Mouse (Mus musculus): ENCODE results near the gene Nap1l4. TPM values are rescaled to one million over a fixed set of nuclear protein-coding genes. Genes with fewer than 3 reads are reported as not detected.

Gene Nap1l4
- total RNA-seq, 2 experiments from 2014 or later = 191 to 200 TPM

DNA sequence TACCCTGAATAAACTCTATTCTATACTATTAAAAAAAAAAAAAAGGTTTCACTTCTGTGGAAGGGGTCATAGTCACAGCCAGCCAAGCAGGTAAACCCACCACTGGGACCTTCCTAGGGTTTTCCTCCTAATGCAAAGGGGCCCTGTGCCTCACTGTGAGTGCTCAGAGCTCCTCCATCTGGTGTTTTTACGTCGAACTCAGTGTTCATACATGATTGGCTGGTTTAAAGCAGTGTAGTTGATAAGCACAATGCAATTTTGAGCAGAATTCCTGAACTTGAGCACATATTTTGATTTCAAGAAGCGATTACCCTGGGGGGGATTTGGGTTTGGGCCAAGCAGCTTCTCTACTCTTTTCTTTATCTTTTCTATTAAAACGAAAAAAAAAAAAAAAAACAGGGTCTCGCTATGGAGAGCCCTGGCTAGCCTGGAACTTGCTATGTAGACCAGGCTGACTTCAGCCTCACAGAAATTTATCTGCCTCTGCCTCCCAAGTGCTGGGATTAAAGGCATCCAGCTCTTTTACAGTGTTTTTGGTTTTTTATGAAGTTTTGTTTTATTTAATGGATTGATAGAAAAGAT is 67.0 kb downstream of the Nap1l4 start:
- DNase-seq (ENCODE audit: low spot score) = no peak

DNA sequence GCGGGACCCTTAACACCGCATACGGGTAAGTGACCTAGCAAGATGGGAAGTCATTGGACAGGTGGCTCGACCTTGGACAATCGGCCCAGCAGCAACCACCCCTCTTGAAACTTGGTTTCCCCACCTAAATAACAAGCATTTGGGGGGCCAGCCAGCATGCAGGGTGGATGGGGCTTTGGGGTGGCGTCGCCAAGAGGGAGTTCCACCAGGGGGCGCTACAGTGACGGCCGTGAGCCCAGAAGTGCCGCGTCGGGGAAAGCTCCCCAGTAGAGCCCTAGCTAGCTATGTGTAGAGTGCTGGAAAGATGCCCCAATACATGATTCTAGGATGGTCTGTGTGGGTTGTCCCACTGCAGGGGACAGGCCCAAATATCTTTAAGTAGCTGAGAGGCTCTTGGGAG is 68.4 kb downstream of the Nap1l4 start:
- peak; percentile 55 for DNase-seq (ENCODE audit: low spot score)

GRCm38 (mm10) chr7:143477800-143478199 is 71.1 kb downstream of the Nap1l4 start:
- DNase-seq (ENCODE audit: low spot score) = no peak

DNA sequence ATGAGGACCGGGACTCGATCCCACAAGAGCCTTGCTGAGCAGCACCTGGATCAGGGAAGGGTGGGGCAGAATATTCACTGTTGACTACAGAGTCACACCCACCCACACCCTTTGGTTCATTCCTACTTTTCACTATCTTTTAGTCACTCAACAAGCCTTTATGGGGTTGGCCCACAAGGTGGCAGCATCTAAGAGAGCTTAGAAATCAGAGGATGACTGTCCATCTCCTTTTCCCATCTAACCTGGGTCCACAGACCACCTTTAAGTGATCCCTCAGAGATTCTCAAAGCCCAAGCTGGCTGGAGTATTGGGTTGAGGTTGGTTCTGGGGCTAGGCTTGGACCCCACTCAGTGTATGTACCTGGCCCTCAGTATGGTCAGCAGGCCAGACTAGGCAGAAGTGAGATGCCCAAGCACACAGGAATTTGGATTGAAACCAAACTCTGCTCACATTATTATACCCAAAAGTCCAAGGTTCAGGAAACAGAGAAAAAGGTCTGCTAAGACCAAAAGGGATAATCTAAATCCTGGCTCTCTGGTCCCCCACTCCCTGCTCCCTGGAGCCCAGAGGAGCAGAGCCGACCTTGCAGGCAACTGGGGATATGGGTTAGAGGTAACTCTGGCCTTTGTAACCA is 72.1 kb downstream of the Nap1l4 start:
- no peak for DNase-seq (ENCODE audit: low spot score)

- no peak for DNase-seq (ENCODE audit: low spot score)
These were observed 73.0 kb downstream of the Nap1l4 start for GRCm38 (mm10) chr7:143475876-143476275.

GRCm38 (mm10) chr7:143474811-143475210 is 74.1 kb downstream of the Nap1l4 start:
- no peak for DNase-seq (ENCODE audit: low spot score)

- peak; percentile 43 for DNase-seq (ENCODE audit: low spot score)
These were observed 75.4 kb downstream of the Nap1l4 start, which contains the start of gene Slc22a18 for GRCm38 (mm10) chr7:143473347-143474101. TSS of gene Slc22a18 (plus strand) at chr7:143473736.

- DNase-seq (ENCODE audit: low spot score) = peak; percentile 76
These were observed 79.0 kb downstream of the Nap1l4 start for GRCm38 (mm10) chr7:143469946-143470345.

DNA sequence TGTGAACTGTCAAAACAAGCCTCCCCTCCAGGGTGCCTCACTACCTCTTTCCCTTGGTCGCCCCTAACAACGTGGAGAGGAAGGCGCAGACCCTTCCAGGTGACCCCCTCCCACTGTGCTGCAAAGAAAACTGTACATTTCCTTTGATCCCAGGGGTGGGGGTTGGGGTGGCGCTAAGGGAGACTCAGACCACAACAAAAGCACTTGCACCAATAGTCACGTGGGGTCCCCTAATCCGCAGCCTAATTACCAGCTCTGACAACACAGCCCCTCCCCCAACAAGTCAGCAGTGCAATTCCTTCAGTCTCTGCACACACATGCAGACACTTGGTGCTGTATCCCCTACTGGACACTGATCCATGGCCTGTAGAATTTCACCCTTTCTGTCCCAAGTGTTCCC is 81.2 kb downstream of the Nap1l4 start:
- no peak for DNase-seq (ENCODE audit: low spot score)

GRCm38 (mm10) chr7:143466099-143466677 is 82.7 kb downstream of the Nap1l4 start:
- peak; percentile 85 for DNase-seq (ENCODE audit: low spot score)

DNA sequence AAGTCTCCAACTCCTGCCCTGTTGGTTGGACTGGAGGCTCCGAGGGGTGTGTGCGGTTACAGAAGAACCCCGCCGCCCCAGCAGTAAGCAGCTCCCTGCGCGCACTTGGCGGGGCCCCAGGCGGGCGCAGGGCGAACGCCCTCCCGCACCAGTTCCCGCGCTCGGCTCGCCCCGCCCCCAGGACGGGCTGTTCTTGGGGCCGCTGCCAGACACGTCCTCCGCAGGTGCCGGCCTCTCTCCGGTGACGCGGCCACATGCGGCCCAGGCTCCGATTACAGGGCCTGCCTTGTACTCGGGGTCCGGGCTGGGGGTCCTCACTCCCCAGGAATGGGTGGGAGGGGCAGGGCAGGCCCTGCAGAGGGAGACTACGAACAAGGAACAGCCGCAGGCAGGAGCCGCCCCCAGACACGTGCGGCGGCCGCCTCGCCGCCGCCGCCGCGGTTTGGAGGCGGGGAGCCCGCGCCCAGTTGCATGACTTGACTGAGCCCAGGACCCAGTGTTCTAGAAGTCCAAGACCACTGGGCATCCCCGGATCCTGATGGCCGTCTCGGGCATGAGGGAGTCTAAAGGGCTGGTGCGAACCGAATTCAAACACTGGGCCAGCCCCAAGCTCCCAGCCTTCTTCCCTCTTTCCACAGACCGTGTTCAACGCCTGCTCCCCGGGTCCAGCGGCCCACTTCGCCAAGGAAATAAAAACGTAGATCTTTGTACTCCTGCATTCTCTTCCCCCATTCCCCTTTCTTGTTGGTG is 83.9 kb downstream of the Nap1l4 start:
- DNase-seq (ENCODE audit: low spot score) = peak; percentile 39

- DNase-seq (ENCODE audit: low spot score) = peak; percentile 82
These were observed 85.0 kb downstream of the Nap1l4 start for GRCm38 (mm10) chr7:143463865-143464415.

Small RNA genes lying within 50 kb of the gene (microRNA-seq; reads per million reads assigned to microRNA genes)
- gene Mir7064 = not detected

Other genes with a start within 250 kb of the Nap1l4 start
- 10 to 100 TPM; 18.6 to 21.6 TPM for gene Cdkn1c, start 88.1 kb downstream of the Nap1l4 start, total RNA-seq (2021)
- gene Slc22a18, start 75.4 kb downstream of the Nap1l4 start, total RNA-seq (2021) = under 1 TPM; 0.17 to 0.32 TPM
- not detected for gene Phlda2, start 46.0 kb downstream of the Nap1l4 start, total RNA-seq (2021)
- gene Cars, start 51.0 kb upstream of the Nap1l4 start, total RNA-seq (2021) = 10 to 100 TPM; 37.3 to 39.9 TPM
- gene Tnfrsf26, start 79.6 kb upstream of the Nap1l4 start, total RNA-seq (2021) = under 1 TPM; 0.19 to 0.21 TPM
- 1 to 10 TPM; 1.6 TPM for gene Tnfrsf22, start 100.6 kb upstream of the Nap1l4 start, total RNA-seq (2021)
- gene Tnfrsf23, start 136.8 kb upstream of the Nap1l4 start, total RNA-seq (2021) = 1 to 10 TPM; 4.8 TPM
- gene Osbpl5, start 207.9 kb upstream of the Nap1l4 start, total RNA-seq (2021) = 10 to 100 TPM; 14.4 to 15.4 TPM
- gene Mrgprg, start 217.9 kb upstream of the Nap1l4 start, total RNA-seq (2021) = under 1 TPM; 0.43 to 0.71 TPM
- under 1 TPM; 0.68 to 0.71 TPM for gene Mrgpre, start 235.4 kb upstream of the Nap1l4 start, total RNA-seq (2021)